27 mouse cellular contexts compared by ENCODE assay signal in genomic region chr5:25069815-25070214, GRCm38 (mm10). TPM values are rescaled to one million over a fixed set of nuclear protein-coding genes. Genes with fewer than 3 reads are reported as not detected.
A peak's percentile ranks its signal among the peaks of the same experiment; 100 is the strongest.
DNase-seq lines count a peak whose midpoint lies in the region; ATAC-seq and TF ChIP-seq lines count a peak whose summit lies in the region.
"Had no signal": no experiment of that assay in that cellular context is flagged by ENCODE, and none has a peak within 500 bp of the region (broad histone marks: within the 10 kb centered on the region; RNA-seq: fewer than 3 reads in every experiment).

No protein-coding gene starts in this region.

- H3K9me3 ChIP-seq in liver, embryonic 12.5 days (replicated peaks): no peaks in the 10 kb centered on the region
- no peaks in the 10 kb centered on the region for H3K9me3 ChIP-seq in limb, embryonic 10.5 days (replicated peaks)
- no peaks in the 10 kb centered on the region for H3K9me3 ChIP-seq in lung, embryonic 15.5 days
- H3K9me3 ChIP-seq in midbrain, embryonic 14.5 days (ENCODE audit: control insufficient read depth, low read length): no peaks in the 10 kb centered on the region
- H3K9me3 ChIP-seq: embryonic facial prominence, embryonic 13.5 days; forebrain, embryonic 10.5 days; forebrain, embryonic 15.5 days; hindbrain, embryonic 10.5 days; hindbrain, embryonic 15.5 days; limb, embryonic 13.5 days; liver, embryonic 15.5 days; neural tube, embryonic 13.5 days had no signal

- H3K27ac ChIP-seq in liver, adult 2 months (replicated peaks; ENCODE audit: insufficient read depth, low read depth, low read length): no peak overlapping the region
- no peak overlapping the region for H3K27ac ChIP-seq in liver, embryonic 12.5 days
- 0 out of 2 replicates have a peak overlapping the region, but pooled peaks have one; percentile 0 for H3K27ac ChIP-seq in limb, embryonic 10.5 days
- H3K27ac ChIP-seq in lung, embryonic 15.5 days: peak overlapping the region; percentile 7; the same call in 1 of the 2 replicates
- H3K27ac ChIP-seq in midbrain, embryonic 14.5 days (replicated peaks; ENCODE audit: low read depth, low read length): no peak overlapping the region
- H3K27ac ChIP-seq: embryonic facial prominence, embryonic 13.5 days; forebrain, embryonic 10.5 days; forebrain, embryonic 15.5 days; hindbrain, embryonic 10.5 days; hindbrain, embryonic 15.5 days; limb, embryonic 13.5 days; liver, embryonic 15.5 days; neural tube, embryonic 13.5 days had no signal

- peaks cover 35% of the 10 kb centered on the region for H3K4me1 ChIP-seq in liver, adult 2 months (ENCODE audit: control insufficient read depth, insufficient read depth, low read length)
- peaks cover 14% of the 10 kb centered on the region; the same call in 1 of the 2 replicates for H3K4me1 ChIP-seq in liver, embryonic 12.5 days
- H3K4me1 ChIP-seq in limb, embryonic 10.5 days: peaks cover 10% of the 10 kb centered on the region; the same call in 1 of the 2 replicates
- peaks cover 49% of the 10 kb centered on the region for H3K4me1 ChIP-seq in lung, embryonic 15.5 days
- no peaks in the 10 kb centered on the region for H3K4me1 ChIP-seq in midbrain, embryonic 14.5 days (ENCODE audit: control insufficient read depth, insufficient read depth, low read length)
- H3K4me1 ChIP-seq: embryonic facial prominence, embryonic 13.5 days; forebrain, embryonic 15.5 days; limb, embryonic 13.5 days; neural tube, embryonic 13.5 days had no signal

- intact Hi-C loops in left cerebral cortex, postnatal 4 days (cut with DNase I): no loop called here

- no peaks in the 10 kb centered on the region for H3K36me3 ChIP-seq in liver, adult 2 months (ENCODE audit: control insufficient read depth, insufficient read depth, low read length)
- H3K36me3 ChIP-seq in liver, embryonic 12.5 days: no peaks in the 10 kb centered on the region
- no peaks in the 10 kb centered on the region for H3K36me3 ChIP-seq in limb, embryonic 10.5 days
- H3K36me3 ChIP-seq in lung, embryonic 15.5 days: no peaks in the 10 kb centered on the region
- H3K36me3 ChIP-seq in midbrain, embryonic 14.5 days (ENCODE audit: control insufficient read depth, insufficient read depth, low read length): no peaks in the 10 kb centered on the region
- H3K36me3 ChIP-seq: embryonic facial prominence, embryonic 13.5 days; forebrain, embryonic 10.5 days; forebrain, embryonic 15.5 days; hindbrain, embryonic 10.5 days; hindbrain, embryonic 15.5 days; limb, embryonic 13.5 days; liver, embryonic 15.5 days; neural tube, embryonic 13.5 days had no signal

- ATAC-seq in liver, embryonic 12.5 days: no peak
- ATAC-seq in lung, embryonic 15.5 days (ENCODE audit: borderline replicate concordance, extremely low read depth, low FRiP score, low TSS enrichment): no peak
- ATAC-seq in midbrain, embryonic 14.5 days (ENCODE audit: low FRiP score, low TSS enrichment): no peak
- ATAC-seq: forebrain, embryonic 15.5 days; inflammation-experienced regulatory T-cells, adult 6 months had no signal

- H3K27me3 ChIP-seq in liver, adult 2 months (ENCODE audit: control insufficient read depth, insufficient read depth, low read length): no peaks in the 10 kb centered on the region
- H3K27me3 ChIP-seq in liver, embryonic 12.5 days (replicated peaks): peaks cover 12% of the 10 kb centered on the region
- no peaks in the 10 kb centered on the region for H3K27me3 ChIP-seq in limb, embryonic 10.5 days (ENCODE audit: low read depth, poor library complexity, severe bottlenecking)
- H3K27me3 ChIP-seq in lung, embryonic 15.5 days: no peaks in the 10 kb centered on the region
- H3K27me3 ChIP-seq in midbrain, embryonic 14.5 days (ENCODE audit: control insufficient read depth, insufficient read depth, low read length): no peaks in the 10 kb centered on the region
- H3K27me3 ChIP-seq: embryonic facial prominence, embryonic 13.5 days; forebrain, embryonic 15.5 days; hindbrain, embryonic 15.5 days; limb, embryonic 13.5 days; liver, embryonic 15.5 days; neural tube, embryonic 13.5 days had no signal

- 11% methylated on average over 5 of the region's 5 CpGs for WGBS in liver, adult 2 months
- 40% methylated on average over 5 of the region's 5 CpGs for WGBS in liver, embryonic 12.5 days (ENCODE audit: insufficient replicate concordance)
- WGBS in limb, embryonic 10.5 days: 81% methylated on average over 5 of the region's 5 CpGs
- WGBS in lung, embryonic 15.5 days: 41% methylated on average over 5 of the region's 5 CpGs
- 82% methylated on average over 5 of the region's 5 CpGs for WGBS in midbrain, embryonic 14.5 days

- TF ChIP-seq CTCF in liver, adult 2 months (IDR thresholded peaks at IDR 0.05; ENCODE audit: low read depth, low read length): no peak

- no peak overlapping the region for H3K9ac ChIP-seq in liver, adult 2 months (ENCODE audit: low read depth, low read length)
- no peak overlapping the region for H3K9ac ChIP-seq in liver, embryonic 12.5 days
- no peak overlapping the region for H3K9ac ChIP-seq in lung, embryonic 15.5 days
- H3K9ac ChIP-seq in midbrain, embryonic 14.5 days (replicated peaks; ENCODE audit: low read length): no peak overlapping the region
- H3K9ac ChIP-seq: embryonic facial prominence, embryonic 13.5 days; forebrain, embryonic 15.5 days; hindbrain, embryonic 15.5 days; limb, embryonic 13.5 days; liver, embryonic 15.5 days; neural tube, embryonic 13.5 days had no signal

- H3K4me3 ChIP-seq in liver, adult 2 months (ENCODE audit: insufficient read depth, low read depth, low read length): no peak overlapping the region
- H3K4me3 ChIP-seq in liver, embryonic 12.5 days: no peak overlapping the region
- no peak overlapping the region for H3K4me3 ChIP-seq in limb, embryonic 10.5 days
- no peak overlapping the region for H3K4me3 ChIP-seq in lung, embryonic 15.5 days
- H3K4me3 ChIP-seq in midbrain, embryonic 14.5 days (replicated peaks; ENCODE audit: low read depth, low read length): no peak overlapping the region
- H3K4me3 ChIP-seq: embryonic facial prominence, embryonic 13.5 days; forebrain, embryonic 10.5 days; forebrain, embryonic 15.5 days; hindbrain, embryonic 10.5 days; hindbrain, embryonic 15.5 days; limb, embryonic 13.5 days; liver, embryonic 15.5 days; neural tube, embryonic 13.5 days had no signal

- TF ChIP-seq POLR2A in liver, adult 2 months (IDR thresholded peaks at IDR 0.05; ENCODE audit: extremely low read depth, insufficient read depth, low read length): no peak

- peak; percentile 58 for DNase-seq in liver, adult 2 months (ENCODE audit: extremely low read depth, low read depth, low spot score)
- DNase-seq in limb, embryonic 10.5 days (ENCODE audit: low spot score): no peak
- DNase-seq in lung, postnatal 36 days: peak; percentile 81
- no peak for DNase-seq in spleen, adult 12 weeks (ENCODE audit: low spot score)
- no peak for DNase-seq in midbrain, embryonic 14.5 days
- DNase-seq in left cerebral cortex, postnatal 4 days: no peak
- DNase-seq: adrenal gland, postnatal 25 days; cerebellum, adult 11-12 months; cerebellum, adult 9-11 months; gastrocnemius, postnatal 25 days; heart, postnatal 14 days; kidney, adult 2 months; kidney, postnatal 4 days; layer of hippocampus, adult 9-11 months; thymus, postnatal 4 days had no signal

- H3K79me2 ChIP-seq in liver, adult 2 months (ENCODE audit: control insufficient read depth, insufficient read depth, low read length): peaks cover 25% of the 10 kb centered on the region

- H3K4me2 ChIP-seq in liver, embryonic 12.5 days: no peak overlapping the region
- no peak overlapping the region for H3K4me2 ChIP-seq in lung, embryonic 15.5 days
- H3K4me2 ChIP-seq in midbrain, embryonic 14.5 days (ENCODE audit: low read length): no peak overlapping the region
- H3K4me2 ChIP-seq: embryonic facial prominence, embryonic 13.5 days; forebrain, embryonic 15.5 days; hindbrain, embryonic 15.5 days; limb, embryonic 13.5 days; liver, embryonic 15.5 days; midbrain, embryonic 11.5 days; neural tube, embryonic 13.5 days had no signal

RNA-seq across cellular contexts. Expression of gene Prkag2, which starts 30.6 kb away (rescaled TPM):
- total RNA-seq in liver, adult 2 months (2014; rRNA removed): 19.1 and 21.1 TPM in 2 replicates
- polyA plus RNA-seq in liver, adult 2 months (2012; rRNA removed): 12.4 and 14.8 TPM in 2 replicates
- 7.2 TPM in 2 replicates for polyA plus RNA-seq in liver, embryonic 12.5 days (2016; fragmentation: Nextera tagmentation; extraction: Ambion mirVana)
- 33.3 and 35.1 TPM in 2 replicates for polyA plus RNA-seq in limb, embryonic 10.5 days (2016; fragmentation: Nextera tagmentation; extraction: Ambion mirVana)
- 27.9 and 30.2 TPM in 2 replicates for polyA plus RNA-seq in lung, embryonic 15.5 days (2015; fragmentation: Nextera tagmentation; extraction: Ambion mirVana)
- 97.6 and 103 TPM in 2 replicates for polyA plus RNA-seq in midbrain, embryonic 14.5 days (2014; fragmentation: Nextera tagmentation; extraction: Ambion mirVana)
- 100 to 1,000 TPM; 162 to 172 TPM for total RNA-seq in left cerebral cortex, postnatal 4 days (2021)

Comparison
In these comparisons a context has a peak if more than half of its experiments do, and no peak if none do; other contexts are left out.
1. DNase-seq: peak in liver, adult 2 months (single experiment) and lung, postnatal 36 days (single experiment); none in limb, embryonic 10.5 days (single experiment), spleen, adult 12 weeks (single experiment), midbrain, embryonic 14.5 days (single experiment) and left cerebral cortex, postnatal 4 days (single experiment).
2. H3K27ac ChIP-seq: peak in limb, embryonic 10.5 days (single experiment) and lung, embryonic 15.5 days (single experiment); none in liver, adult 2 months (single experiment), liver, embryonic 12.5 days (single experiment) and midbrain, embryonic 14.5 days (single experiment).